Mouse (Mus musculus): ENCODE data around the gene Serac1. TPM values are rescaled to one million over a fixed set of nuclear protein-coding genes. Genes with fewer than 3 reads are reported as not detected.
"Not testable (repeated sequence)": the region's sequence is repeated elsewhere in the genome, so short reads cannot be mapped to it uniquely, and the experiment has no call there.

Serac1 gene
- total RNA-seq, 1 experiment from 2014 or later, result 3.7 TPM

DNA sequence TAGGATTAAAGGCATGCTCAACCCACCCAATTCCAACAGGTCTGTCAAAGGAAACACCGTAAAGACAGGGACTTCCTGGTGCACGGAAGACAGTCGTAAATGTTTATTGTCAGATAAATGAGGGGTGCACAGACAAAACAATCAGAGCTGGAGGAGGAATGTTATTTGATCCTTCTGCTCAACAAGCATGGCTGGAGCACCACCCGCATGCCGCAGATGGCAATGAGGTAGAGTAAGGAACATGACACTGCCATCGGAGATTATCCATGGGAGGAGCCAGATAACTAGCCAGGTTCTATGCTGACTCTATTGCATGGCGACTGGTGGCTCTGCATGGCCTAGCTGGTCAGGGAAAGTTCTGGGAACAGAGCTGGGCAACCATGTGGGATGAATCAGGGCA is 6.1 kb downstream of the Serac1 start:
- ATAC-seq (replicated peaks; ENCODE audit: insufficient number of reproducible peaks, low FRiP score, low TSS enrichment, poor library complexity, severe bottlenecking), result no peak

DNA sequence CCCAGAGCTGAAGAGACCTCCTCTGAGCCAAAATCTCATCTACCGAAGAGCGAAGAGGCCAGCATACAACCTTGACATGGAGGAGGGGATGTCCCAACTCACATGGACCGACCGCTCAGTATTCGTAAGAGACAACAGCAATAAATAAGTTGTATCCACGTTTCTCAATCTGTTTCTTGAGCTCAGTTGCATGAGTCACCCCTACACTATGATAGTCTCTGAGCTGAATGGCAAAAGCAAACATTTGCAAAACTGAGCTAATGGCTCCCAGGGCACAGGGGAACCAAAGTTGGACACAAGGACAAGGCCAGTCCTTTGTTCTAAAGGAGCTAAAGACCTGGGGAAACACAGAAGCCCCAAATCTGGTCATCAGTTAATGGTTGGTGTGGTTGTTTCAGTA is 9.7 kb downstream of the Serac1 start:
- no peak for ATAC-seq (replicated peaks; ENCODE audit: insufficient number of reproducible peaks, low FRiP score, low TSS enrichment, poor library complexity, severe bottlenecking)

GRCm38 (mm10) chr17:6067613-6068012 is 11.9 kb downstream of the Serac1 start:
- ATAC-seq (replicated peaks; ENCODE audit: insufficient number of reproducible peaks, low FRiP score, low TSS enrichment, poor library complexity, severe bottlenecking), result no peak

DNA sequence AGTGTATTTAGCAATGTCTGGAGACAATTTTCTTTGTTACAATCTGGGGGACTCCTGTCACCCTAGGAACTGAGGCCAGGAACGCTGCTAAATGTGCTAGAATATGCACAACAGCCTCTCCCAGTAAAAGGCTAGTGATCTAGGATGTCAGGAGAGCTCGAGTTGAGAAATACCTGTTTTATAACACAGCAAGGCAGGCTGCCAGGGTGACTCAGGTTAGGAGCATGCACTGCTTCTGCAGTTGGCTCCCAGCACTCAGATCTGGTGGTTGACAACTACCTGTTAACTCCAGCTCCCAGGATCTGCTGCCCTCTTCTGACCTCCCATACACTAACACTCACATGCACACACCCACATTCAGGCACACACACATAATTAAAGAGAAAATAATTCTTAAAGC is 13.5 kb downstream of the Serac1 start:
- no peak for ATAC-seq (replicated peaks; ENCODE audit: insufficient number of reproducible peaks, low FRiP score, low TSS enrichment, poor library complexity, severe bottlenecking)

DNA sequence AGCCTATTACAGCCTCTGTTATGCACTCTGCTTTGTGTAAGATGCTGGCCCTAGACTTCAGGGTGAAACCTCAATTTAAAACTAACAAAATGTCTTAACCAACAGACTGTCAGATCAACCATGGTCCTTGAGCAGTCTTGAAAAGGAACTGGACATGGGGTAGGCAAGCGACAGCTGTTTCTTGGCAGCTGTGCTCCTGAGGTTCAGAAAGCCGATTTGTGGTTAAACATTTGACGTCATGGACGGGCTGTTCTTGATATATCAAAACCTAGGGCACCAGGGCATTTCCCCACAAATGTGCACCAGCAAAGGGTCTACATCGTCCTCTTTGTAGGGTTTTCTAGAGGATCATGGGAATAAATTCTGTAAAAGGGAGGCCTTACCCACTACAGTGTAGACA is 16.0 kb downstream of the Serac1 start:
- no peak for ATAC-seq (replicated peaks; ENCODE audit: insufficient number of reproducible peaks, low FRiP score, low TSS enrichment, poor library complexity, severe bottlenecking)

GRCm38 (mm10) chr17:6062793-6063192 is 16.7 kb downstream of the Serac1 start:
- no peak for ATAC-seq (replicated peaks; ENCODE audit: insufficient number of reproducible peaks, low FRiP score, low TSS enrichment, poor library complexity, severe bottlenecking)

DNA sequence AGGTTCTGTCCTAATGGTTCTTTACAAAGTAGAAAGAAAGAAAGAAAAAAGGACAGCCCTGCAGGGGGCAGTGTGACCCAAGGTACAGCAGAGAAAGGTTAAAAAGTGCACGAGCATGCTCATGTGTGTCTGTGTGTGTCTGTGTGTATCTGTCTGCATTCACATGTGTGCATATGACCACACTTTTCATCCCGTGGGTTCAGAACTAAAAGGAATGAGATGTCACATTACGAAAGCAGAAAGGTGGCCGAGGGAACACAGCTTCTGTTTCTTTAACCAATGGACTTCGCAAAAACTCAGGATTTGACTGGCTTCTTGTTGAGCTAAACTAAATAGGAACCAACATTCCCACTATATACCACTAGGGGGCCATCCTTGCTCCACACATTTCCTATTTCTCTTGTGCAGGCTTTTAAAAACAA is 24.6 kb downstream of the Serac1 start:
- 0 out of 2 replicates have a peak, but pooled peaks have one; percentile 66 for ATAC-seq (replicated peaks; ENCODE audit: insufficient number of reproducible peaks, low FRiP score, low TSS enrichment, poor library complexity, severe bottlenecking)

DNA sequence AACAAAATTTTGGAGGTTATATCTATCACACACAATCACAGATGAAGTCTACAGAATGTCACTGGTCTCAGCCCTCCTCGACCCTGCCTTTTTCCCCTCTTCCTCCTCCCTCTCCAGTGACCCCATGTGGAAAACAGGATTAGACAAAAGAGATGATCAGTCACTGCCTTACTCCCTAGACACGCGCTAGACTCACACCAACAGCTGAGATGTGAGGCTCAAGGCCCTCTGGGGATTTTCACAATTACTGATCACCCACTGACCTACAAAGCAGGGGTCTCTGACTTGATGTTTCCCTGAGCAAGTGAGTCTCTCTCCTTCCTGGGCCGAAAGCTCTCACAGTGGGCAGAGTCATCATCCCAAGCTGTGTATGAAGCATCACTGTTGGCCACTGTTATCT is 26.7 kb downstream of the Serac1 start:
- ATAC-seq (replicated peaks; ENCODE audit: insufficient number of reproducible peaks, low FRiP score, low TSS enrichment, poor library complexity, severe bottlenecking), result no peak

DNA sequence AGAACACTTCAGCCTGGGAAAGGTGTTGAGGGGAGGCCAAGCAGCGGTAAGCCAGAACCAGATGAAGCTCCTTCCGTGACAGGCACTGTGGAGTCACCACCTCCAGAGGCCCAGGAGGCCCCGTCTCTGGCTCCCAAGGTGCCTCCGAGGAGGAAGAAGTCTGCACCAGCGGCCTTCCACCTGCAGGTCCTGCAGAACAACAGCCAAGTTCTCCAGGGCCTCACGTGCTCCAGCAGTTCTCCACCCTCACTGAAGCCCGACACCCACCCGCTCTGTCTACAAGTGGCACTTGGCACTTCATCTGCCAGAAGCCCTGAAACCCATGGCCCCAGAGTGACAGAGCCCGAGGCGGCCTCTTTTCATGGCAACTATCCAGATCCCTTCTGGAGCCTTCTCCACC is 42.0 kb downstream of the Serac1 start:
- no peak for ATAC-seq (replicated peaks; ENCODE audit: insufficient number of reproducible peaks, low FRiP score, low TSS enrichment, poor library complexity, severe bottlenecking)

- no peak for ATAC-seq (replicated peaks; ENCODE audit: insufficient number of reproducible peaks, low FRiP score, low TSS enrichment, poor library complexity, severe bottlenecking)
Measured at GRCm38 (mm10) chr17:6036872-6037271, 42.7 kb downstream of the Serac1 start.

DNA sequence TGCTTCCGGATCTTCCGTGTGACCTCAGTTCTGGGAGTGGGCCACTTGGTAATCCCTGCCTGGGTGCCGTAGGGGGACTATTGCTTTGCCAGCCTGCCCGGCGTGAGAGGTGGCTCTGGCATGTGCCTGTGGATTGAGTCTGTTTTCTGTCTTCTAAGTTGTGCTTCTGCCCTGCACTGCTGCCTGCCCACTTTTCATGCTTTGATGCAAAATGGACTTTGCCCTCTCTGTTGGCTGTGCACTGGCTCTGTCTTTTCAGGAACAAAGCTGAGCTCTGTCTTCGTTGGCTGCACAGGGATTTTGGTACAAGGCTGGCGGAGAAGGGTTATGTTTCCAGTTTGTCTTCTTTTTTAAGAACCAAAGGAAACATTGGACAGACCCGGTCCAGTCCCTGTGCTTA is 43.1 kb downstream of the Serac1 start:
- ATAC-seq (replicated peaks; ENCODE audit: insufficient number of reproducible peaks, low FRiP score, low TSS enrichment, poor library complexity, severe bottlenecking), result no peak

DNA sequence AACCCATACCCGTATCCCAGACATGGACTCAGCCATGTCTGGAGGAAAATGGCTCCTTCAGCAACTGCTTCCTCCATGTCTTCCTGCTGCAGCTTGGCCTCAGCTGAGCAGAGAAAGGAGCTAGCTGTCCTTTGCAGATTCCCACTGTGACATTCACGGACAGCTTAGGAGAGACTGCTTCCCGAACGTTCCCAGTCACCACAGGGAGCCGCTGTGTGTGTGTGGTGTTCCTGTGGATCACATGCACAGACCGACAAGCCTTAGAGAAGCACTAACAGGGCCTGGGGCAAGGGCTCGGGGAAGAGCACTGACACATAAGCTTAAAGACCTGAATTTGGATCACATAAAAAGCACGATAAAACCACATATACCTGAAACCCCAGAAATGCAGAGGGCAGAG is 43.9 kb downstream of the Serac1 start:
- no peak for ATAC-seq (replicated peaks; ENCODE audit: insufficient number of reproducible peaks, low FRiP score, low TSS enrichment, poor library complexity, severe bottlenecking)

DNA sequence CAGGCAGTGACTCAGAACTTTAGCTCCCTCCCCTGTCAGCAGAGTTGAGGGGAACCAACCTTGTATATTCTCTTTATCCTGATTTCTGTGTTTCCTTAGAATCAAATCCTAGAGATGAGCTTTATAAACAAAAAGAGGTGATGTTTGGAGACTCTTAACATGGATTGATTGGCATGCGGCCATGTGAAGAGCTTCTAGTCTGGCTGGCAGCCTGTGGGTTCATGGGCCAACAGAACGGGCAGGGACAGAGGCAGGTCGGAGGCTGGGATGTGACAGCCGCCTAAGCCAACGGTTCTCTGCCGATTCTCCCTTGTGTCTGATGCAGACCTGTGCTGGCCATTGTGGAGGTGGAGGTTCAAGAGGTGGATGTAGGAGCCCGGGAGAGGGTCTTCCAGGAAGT is 53.7 kb downstream of the Serac1 start:
- ATAC-seq (replicated peaks; ENCODE audit: insufficient number of reproducible peaks, low FRiP score, low TSS enrichment, poor library complexity, severe bottlenecking), result no peak

DNA sequence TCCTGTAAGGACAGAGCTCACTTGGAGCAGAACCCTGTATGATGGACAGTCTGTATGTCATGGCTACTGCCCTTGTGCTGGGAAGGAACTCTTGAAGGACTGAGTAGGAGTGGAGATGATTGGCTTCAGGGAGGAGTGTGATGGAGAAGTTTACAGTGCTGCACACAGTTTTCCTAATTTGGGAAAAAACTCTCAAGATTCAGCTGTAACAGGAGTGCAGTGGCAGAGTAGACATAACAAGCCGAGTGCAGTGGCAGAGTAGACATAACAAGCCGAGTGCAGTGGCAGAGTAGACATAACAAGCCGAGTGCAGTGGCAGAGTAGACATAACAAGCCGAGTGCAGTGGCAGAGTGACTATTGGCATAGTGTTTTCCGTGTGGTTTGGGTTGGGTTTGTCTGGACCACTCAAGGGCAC is 58.2 kb downstream of the Serac1 start:
- not testable (repeated sequence) for ATAC-seq (replicated peaks; ENCODE audit: insufficient number of reproducible peaks, low FRiP score, low TSS enrichment, poor library complexity, severe bottlenecking)

DNA sequence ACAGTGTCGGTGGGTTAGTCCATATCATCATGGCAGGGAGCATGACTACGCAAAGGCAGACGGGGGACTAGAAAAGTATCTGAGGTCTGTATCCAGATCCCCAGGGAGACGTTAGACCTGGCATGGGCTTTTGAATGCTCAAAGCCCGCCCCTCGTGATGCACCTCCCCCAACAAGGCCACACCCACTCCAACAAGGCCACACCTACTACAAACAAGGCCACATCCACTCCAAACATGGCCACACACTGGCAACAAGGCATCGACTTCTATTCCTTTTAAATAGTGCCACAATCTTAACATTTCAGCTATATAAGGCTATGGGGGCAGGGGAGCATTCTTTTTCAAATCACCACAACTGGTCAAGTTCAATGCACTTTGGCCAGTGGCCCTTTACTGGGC is 58.9 kb downstream of the Serac1 start:
- no peak for ATAC-seq (replicated peaks; ENCODE audit: insufficient number of reproducible peaks, low FRiP score, low TSS enrichment, poor library complexity, severe bottlenecking)

GRCm38 (mm10) chr17:6019776-6020175 is 59.8 kb downstream of the Serac1 start:
- ATAC-seq (replicated peaks; ENCODE audit: insufficient number of reproducible peaks, low FRiP score, low TSS enrichment, poor library complexity, severe bottlenecking), result no peak

DNA sequence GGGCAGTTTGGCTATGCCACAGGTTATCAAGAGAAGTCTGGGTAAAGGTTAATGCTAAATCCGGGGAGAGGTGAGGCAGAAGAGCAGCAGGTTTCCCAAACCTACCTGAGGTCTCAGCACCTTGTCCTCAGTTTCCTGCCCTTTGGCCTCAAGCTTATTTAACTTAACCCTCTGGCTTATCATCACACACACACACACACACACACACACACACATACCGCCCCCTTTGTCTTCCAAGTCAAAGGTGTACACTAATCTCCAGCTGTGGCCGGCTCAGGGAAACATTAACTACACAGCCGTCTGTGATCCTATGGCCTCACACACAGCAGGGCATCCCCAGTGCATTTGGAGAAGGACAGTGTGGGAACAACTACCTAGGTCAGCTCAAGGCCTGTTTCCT is 61.2 kb downstream of the Serac1 start:
- ATAC-seq (replicated peaks; ENCODE audit: insufficient number of reproducible peaks, low FRiP score, low TSS enrichment, poor library complexity, severe bottlenecking), result no peak

- ATAC-seq (replicated peaks; ENCODE audit: insufficient number of reproducible peaks, low FRiP score, low TSS enrichment, poor library complexity, severe bottlenecking), result no peak
Measured at GRCm38 (mm10) chr17:6017268-6017667, 62.3 kb downstream of the Serac1 start.

DNA sequence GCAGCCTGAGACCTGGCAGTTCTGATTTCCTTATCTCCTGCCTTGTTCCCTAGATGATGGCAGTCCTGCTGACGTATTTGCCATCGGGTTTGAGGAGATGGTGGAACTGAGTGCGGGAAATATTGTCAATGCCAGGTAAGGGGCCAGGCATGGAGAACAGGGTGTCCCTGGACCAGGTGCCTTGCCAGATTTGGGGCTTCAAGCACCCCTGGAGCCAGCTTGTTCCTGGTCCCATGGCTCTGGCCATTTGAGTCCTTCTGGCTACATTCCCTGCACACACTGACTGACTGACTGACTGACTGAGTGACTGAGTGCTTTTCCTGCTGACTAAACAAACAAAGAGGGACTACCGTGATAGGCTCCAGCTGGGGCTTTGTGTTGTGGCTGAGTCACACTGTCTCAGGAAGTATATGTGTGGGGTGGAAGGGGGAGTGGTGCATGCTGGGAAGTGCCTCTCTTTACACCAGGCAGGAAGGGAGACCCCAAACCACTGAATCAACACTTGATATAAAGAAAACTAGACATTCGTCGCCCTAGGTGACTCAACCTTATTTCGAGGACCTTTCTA is 63.2 kb downstream of the Serac1 start:
- ATAC-seq (replicated peaks; ENCODE audit: insufficient number of reproducible peaks, low FRiP score, low TSS enrichment, poor library complexity, severe bottlenecking), result no peak

DNA sequence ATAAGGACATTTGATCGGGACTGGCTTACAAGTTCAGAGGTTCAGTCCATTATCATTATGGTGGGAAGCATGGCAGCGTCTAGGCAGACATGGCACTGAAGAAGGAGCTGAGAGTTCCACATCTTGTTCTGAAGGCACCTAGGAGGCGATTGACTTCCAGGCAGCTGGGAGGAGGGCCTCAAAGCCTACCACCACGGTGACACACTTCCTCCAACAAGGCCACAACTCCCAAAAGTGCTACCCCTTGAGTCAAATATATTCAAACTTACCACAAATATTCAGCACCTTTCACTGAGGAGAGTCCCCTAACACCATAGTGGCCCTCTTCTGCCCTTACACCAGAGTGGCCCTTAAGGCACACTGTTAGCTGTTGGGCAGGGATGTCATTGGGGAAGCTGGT is 64.6 kb downstream of the Serac1 start:
- ATAC-seq (replicated peaks; ENCODE audit: insufficient number of reproducible peaks, low FRiP score, low TSS enrichment, poor library complexity, severe bottlenecking), result no peak

DNA sequence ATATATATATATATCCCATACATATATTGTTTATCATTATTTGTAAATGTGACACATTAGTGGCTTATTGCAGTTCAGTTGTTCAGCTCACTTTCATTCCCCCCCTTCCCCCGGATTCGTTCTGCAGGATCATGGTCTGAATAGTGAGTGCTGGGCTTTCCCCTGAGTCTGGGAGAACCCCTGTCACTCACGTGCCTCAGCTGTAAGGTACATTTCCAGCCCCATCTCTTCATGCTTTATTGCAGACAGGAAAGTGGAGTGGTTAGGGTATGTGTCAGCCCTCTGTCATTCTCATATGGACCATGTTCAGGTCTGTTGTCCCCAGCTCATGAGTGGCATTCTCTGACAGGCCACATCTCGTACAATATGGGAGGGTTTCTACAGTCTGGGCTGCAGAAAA is 66.5 kb downstream of the Serac1 start:
- ATAC-seq (replicated peaks; ENCODE audit: insufficient number of reproducible peaks, low FRiP score, low TSS enrichment, poor library complexity, severe bottlenecking), result no peak
